Mouse (Mus musculus): ENCODE data around the gene Cacna1a. TPM values are rescaled to one million over a fixed set of nuclear protein-coding genes. Genes with fewer than 3 reads are reported as not detected.
"Not testable (repeated sequence)": the region's sequence is repeated elsewhere in the genome, so short reads cannot be mapped to it uniquely, and the experiment has no call there.

The Cacna1a gene
- polyA plus RNA-seq, 1 experiment from 2014 or later = 0.60 TPM

DNA sequence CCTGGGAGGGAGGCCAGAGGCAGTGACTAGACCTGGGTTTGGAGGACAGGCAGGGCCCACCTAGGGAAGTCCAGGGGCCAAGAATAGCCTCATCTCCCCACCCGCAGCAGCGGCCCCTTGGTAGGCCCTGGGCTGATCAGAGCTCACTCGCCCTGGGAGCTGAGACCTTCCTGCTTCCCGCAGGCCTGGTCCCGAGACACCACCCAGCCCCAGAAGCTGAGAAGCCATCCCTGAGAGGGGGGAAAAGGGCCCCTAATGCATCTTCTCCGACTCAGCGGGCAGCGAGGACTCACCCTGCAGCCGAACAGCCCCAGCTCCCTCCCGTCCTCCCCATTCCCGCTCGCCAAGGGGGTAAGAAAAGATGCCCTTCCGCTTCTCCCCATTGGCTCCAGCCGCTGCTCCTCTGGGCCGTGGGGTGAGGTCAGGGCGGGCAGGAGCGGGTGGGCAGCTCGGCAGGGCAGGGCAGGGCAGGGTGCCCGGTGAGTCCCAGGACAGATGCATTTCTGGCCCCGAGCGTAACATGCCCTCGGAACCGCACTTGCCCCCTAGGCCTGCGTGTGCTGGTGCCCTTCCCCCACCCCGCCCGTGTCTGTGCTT, 212.2 kb downstream of the Cacna1a start:
- Histone ChIP-seq H3K4me3 (peak overlapping the region; percentile 11), H3K4me1 (peaks cover 9% of the 10 kb centered on the region), H3K36me3 (no peaks in the 10 kb centered on the region), H3K27ac (no peak overlapping the region), H3K9me3 (replicated peaks) (0 out of 2 replicates have a peak, but pooled peaks cover 2% of the 10 kb centered on the region), H3K4me2 (peak overlapping the region; percentile 50), H3K27me3 (replicated peaks) (peaks cover 91% of the 10 kb centered on the region), H3K9ac (no peak overlapping the region)
- 18% methylated on average over 26 of the region's 26 CpGs for WGBS (ENCODE audit: insufficient replicate concordance)
- ATAC-seq = no peak

DNA sequence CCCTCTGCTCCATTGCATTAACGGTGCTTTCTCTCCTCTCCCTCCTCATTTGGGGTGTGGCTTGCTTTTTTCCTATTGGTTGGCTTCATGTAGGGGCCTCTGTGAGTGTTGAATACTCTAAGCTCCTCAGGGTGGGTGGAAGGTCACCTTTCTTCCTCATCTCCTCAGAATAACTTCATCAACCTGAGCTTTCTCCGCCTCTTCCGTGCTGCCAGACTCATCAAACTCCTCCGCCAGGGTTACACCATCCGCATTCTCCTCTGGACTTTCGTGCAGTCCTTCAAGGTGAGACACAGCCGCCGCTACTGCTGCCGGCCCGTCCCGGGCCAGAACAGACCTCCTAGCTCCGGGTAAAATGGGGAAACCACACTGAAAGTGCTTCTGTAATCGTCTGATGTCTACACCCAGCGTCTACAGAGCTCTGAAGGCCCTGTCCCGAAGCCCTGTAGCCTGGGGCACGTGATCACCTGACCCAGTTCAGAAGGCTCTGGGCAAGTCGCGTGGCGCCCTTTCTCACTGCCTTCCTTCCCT, 213.0 kb downstream of the Cacna1a start:
- Histone ChIP-seq H3K4me3 (peak overlapping the region; percentile 14; the same call in 1 of the 2 replicates), H3K9ac (no peak overlapping the region), H3K4me1 (peaks cover 9% of the 10 kb centered on the region), H3K9me3 (replicated peaks) (0 out of 2 replicates have a peak, but pooled peaks cover 1% of the 10 kb centered on the region), H3K36me3 (no peaks in the 10 kb centered on the region), H3K27ac (no peak overlapping the region), H3K4me2 (peak overlapping the region; percentile 50), H3K27me3 (replicated peaks) (peaks cover 85% of the 10 kb centered on the region)
- 2% methylated on average over 19 of the region's 19 CpGs for WGBS (ENCODE audit: insufficient replicate concordance)
- no peak for ATAC-seq

DNA sequence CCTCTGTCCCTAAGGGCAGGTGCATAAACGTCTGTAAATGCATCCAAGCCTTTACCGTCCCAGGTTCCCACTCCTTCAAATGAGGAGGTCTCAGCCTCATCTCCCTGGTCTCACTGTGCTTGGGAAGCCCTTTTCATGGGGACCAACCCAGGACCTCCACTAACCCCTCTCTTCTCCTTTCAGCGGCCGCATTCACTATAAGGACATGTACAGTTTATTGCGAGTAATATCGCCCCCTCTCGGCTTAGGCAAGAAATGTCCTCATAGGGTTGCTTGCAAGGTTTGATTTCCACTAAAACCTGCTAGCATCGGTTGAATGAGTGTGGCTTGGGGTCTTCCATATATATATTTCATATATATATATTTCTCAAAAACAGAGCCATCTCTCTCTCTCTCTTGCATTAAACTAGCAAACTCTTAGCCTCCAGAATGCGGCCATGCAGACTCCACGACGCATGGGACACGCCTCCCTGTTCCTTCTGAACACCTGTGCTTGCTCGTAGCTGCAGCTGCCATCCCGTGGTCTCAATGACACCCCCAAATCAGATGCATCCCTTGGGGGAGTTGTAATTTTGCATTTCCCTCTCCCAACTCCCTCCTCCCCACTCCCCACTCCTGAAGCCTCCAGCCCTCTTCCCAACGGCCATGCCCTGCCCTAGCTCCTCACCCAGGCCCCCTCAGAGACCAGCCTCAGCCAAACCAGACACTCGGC, 226.4 kb downstream of the Cacna1a start:
- WGBS (ENCODE audit: insufficient replicate concordance) = 31% methylated on average over 16 of the region's 16 CpGs
- no peak overlapping the region for H3K27ac ChIP-seq
- no peak overlapping the region for H3K4me2 ChIP-seq
- ATAC-seq = no peak
- no peaks in the 10 kb centered on the region for H3K36me3 ChIP-seq
- no peak overlapping the region for H3K4me3 ChIP-seq
- H3K9me3 ChIP-seq (replicated peaks) = no peaks in the 10 kb centered on the region
- H3K9ac ChIP-seq = no peak overlapping the region
- no peaks in the 10 kb centered on the region for H3K4me1 ChIP-seq
- peaks cover 89% of the 10 kb centered on the region for H3K27me3 ChIP-seq (replicated peaks)

GRCm38 (mm10) chr8:84615666-84616485, 227.6 kb downstream of the Cacna1a start:
- H3K4me2 ChIP-seq = no peak overlapping the region
- H3K27me3 ChIP-seq (replicated peaks) = peaks cover 92% of the 10 kb centered on the region
- no peak overlapping the region for H3K27ac ChIP-seq
- H3K9me3 ChIP-seq (replicated peaks) = no peaks in the 10 kb centered on the region
- no peak overlapping the region for H3K9ac ChIP-seq
- no peaks in the 10 kb centered on the region for H3K4me1 ChIP-seq
- no peak overlapping the region for H3K4me3 ChIP-seq
- no peaks in the 10 kb centered on the region for H3K36me3 ChIP-seq
- no peak for ATAC-seq
- 41% methylated on average over 21 of the region's 22 CpGs for WGBS (ENCODE audit: insufficient replicate concordance)

- no peak overlapping the region for H3K9ac ChIP-seq
- no peaks in the 10 kb centered on the region for H3K36me3 ChIP-seq
- ATAC-seq = no peak
- no peak overlapping the region for H3K4me3 ChIP-seq
- H3K4me1 ChIP-seq = no peaks in the 10 kb centered on the region
- 41% methylated on average over 22 of the region's 22 CpGs for WGBS (ENCODE audit: insufficient replicate concordance)
- no peak overlapping the region for H3K27ac ChIP-seq
- H3K4me2 ChIP-seq = no peak overlapping the region
- peaks cover 89% of the 10 kb centered on the region for H3K27me3 ChIP-seq (replicated peaks)
- no peaks in the 10 kb centered on the region for H3K9me3 ChIP-seq (replicated peaks)
Measured at GRCm38 (mm10) chr8:84617005-84617404, 228.8 kb downstream of the Cacna1a start.

- no peaks in the 10 kb centered on the region for H3K9me3 ChIP-seq (replicated peaks)
- no peak for ATAC-seq
- H3K4me3 ChIP-seq = no peak overlapping the region
- no peak overlapping the region for H3K9ac ChIP-seq
- H3K27ac ChIP-seq = no peak overlapping the region
- peaks cover 27% of the 10 kb centered on the region for H3K4me1 ChIP-seq
- no peak overlapping the region for H3K4me2 ChIP-seq
- 56% methylated on average over 8 of the region's 8 CpGs for WGBS (ENCODE audit: insufficient replicate concordance)
- H3K27me3 ChIP-seq (replicated peaks) = peaks cover 55% of the 10 kb centered on the region
- H3K36me3 ChIP-seq = no peaks in the 10 kb centered on the region
Measured at GRCm38 (mm10) chr8:84621102-84621625, 232.9 kb downstream of the Cacna1a start.

GRCm38 (mm10) chr8:84623425-84623824, 235.2 kb downstream of the Cacna1a start:
- H3K4me2 ChIP-seq = peak overlapping the region; percentile 9; the same call in 1 of the 2 replicates
- not testable (repeated sequence) for H3K9ac ChIP-seq; H3K9me3 ChIP-seq (replicated peaks); H3K27ac ChIP-seq; H3K36me3 ChIP-seq; H3K4me3 ChIP-seq
- peak; percentile 60; the same call in 1 of the 2 replicates for ATAC-seq
- 54% methylated on average over 4 of the region's 4 CpGs for WGBS (ENCODE audit: insufficient replicate concordance)
- H3K4me1 ChIP-seq = peaks cover 27% of the 10 kb centered on the region
- peaks cover 36% of the 10 kb centered on the region for H3K27me3 ChIP-seq (replicated peaks)

DNA sequence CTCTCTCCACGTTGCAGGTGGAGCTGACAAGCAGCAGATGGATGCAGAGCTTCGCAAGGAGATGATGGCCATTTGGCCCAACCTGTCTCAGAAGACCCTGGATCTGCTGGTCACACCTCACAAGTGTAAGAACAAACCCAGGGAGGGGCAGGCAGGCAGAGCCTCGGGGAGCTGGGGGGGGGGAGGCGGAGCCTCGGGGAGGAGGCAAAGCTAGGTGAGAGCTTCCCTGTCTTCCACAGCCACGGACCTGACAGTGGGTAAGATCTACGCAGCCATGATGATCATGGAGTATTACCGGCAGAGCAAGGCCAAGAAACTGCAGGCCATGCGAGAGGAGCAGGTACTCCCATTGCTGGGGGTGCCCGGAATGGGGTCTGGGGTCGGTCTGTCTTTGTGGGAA, 241.3 kb downstream of the Cacna1a start:
- no peak overlapping the region for H3K27ac ChIP-seq
- no peaks in the 10 kb centered on the region for H3K9me3 ChIP-seq (replicated peaks)
- no peak overlapping the region for H3K4me2 ChIP-seq
- 63% methylated on average over 11 of the region's 11 CpGs for WGBS (ENCODE audit: insufficient replicate concordance)
- ATAC-seq = no peak
- H3K27me3 ChIP-seq (replicated peaks) = peaks cover 11% of the 10 kb centered on the region; the same call in 1 of the 2 replicates
- peaks cover 6% of the 10 kb centered on the region; the same call in 1 of the 2 replicates for H3K4me1 ChIP-seq
- H3K9ac ChIP-seq = no peak overlapping the region
- H3K36me3 ChIP-seq = no peaks in the 10 kb centered on the region
- H3K4me3 ChIP-seq = no peak overlapping the region

GRCm38 (mm10) chr8:84630145-84630544, 241.9 kb downstream of the Cacna1a start:
- no peak overlapping the region for H3K4me2 ChIP-seq
- 0 out of 2 replicates have a peak, but pooled peaks cover under 1% of the 10 kb centered on the region for H3K4me1 ChIP-seq
- 63% methylated on average over 4 of the region's 4 CpGs for WGBS (ENCODE audit: insufficient replicate concordance)
- H3K4me3 ChIP-seq = no peak overlapping the region
- H3K27ac ChIP-seq = no peak overlapping the region
- H3K36me3 ChIP-seq = no peaks in the 10 kb centered on the region
- no peaks in the 10 kb centered on the region for H3K9me3 ChIP-seq (replicated peaks)
- H3K9ac ChIP-seq = no peak overlapping the region
- peaks cover 14% of the 10 kb centered on the region; the same call in 1 of the 2 replicates for H3K27me3 ChIP-seq (replicated peaks)
- ATAC-seq = no peak

DNA sequence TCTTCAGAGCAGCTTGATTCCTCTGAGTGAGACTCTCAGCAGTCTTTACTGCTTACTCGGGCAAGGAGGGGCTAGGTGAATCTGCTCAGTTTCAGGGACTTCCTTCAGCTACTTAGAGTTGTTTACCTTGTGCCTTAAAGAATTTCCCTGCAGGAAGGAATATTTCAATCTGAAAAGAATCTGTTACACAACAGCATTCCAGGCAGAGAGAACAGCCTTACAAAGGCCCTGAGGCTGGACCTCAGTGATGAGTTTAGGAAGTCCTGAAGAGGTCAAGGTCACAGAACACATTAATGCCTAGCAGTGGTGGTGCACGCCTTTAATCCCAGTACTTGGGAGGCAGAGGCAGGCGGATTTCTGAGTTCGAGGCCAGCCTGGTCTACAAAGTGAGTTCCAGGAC, 243.6 kb downstream of the Cacna1a start:
- Histone ChIP-seq H3K27me3 (replicated peaks) (peaks cover 30% of the 10 kb centered on the region), H3K4me2 (no peak overlapping the region), H3K4me3 (no peak overlapping the region), H3K9me3 (replicated peaks) (no peaks in the 10 kb centered on the region), H3K27ac (no peak overlapping the region), H3K9ac (no peak overlapping the region), H3K36me3 (no peaks in the 10 kb centered on the region), H3K4me1 (no peaks in the 10 kb centered on the region)
- ATAC-seq = no peak
- 68% methylated on average over 4 of the region's 4 CpGs for WGBS (ENCODE audit: insufficient replicate concordance)

DNA sequence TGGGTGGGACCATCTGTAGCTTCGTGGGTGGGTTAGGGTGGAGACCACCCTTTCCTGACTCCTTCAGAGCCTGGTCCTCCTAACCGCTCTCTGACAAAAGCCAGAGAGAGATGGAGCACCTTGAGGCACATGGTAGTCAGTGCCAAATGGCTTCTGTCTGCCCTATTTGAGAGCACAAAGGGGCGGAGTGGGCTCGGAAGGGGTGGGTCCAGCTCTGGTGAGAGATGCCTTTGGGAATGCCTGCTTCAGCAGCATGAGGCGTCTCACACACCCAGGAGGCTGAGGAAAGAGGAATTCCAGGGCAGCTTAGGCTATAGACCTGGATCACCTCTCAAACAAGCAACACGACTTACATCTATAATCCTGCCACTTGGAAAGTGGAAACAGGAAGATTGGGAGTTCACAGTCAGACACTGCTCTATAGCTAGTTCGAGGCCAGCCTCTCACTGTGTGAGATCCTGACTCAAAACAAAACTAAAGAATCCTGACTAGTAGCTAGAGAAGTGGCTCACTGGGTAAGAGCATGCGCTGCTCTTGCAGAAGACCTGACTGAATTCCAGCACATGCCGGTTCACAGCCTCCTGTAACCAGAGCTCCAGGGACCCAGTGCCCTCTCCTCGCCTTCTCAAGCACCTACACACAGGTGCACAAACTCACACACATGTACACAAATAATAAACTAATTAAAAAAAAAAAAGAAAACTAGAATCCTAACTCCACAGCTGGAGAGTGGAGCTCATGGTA, 245.8 kb downstream of the Cacna1a start:
- H3K27ac ChIP-seq = no peak overlapping the region
- H3K27me3 ChIP-seq (replicated peaks) = peaks cover 43% of the 10 kb centered on the region

More for the DNA sequence above, 245.8 kb downstream of the Cacna1a start:
- H3K36me3 ChIP-seq = no peaks in the 10 kb centered on the region
- H3K4me1 ChIP-seq = peaks cover 9% of the 10 kb centered on the region
- H3K9me3 ChIP-seq (replicated peaks) = no peaks in the 10 kb centered on the region
- H3K9ac ChIP-seq = no peak overlapping the region
- no peak overlapping the region for H3K4me3 ChIP-seq
- no peak for ATAC-seq
- no peak overlapping the region for H3K4me2 ChIP-seq
- 44% methylated on average over 10 of the region's 10 CpGs for whole genome bisulfite sequencing (ENCODE audit: insufficient replicate concordance)

Data from liver, embryonic 12.5 days (tissue).